Mouse (Mus musculus) forebrain, embryonic 13.5 days (tissue): Measurements from ENCODE around the gene Gstm3. TPM values are rescaled to one million over a fixed set of nuclear protein-coding genes. Genes with fewer than 3 reads are reported as not detected.
A peak's percentile ranks its signal among the peaks of the same experiment; 100 is the strongest.
"Not testable (repeated sequence)": the region's sequence is repeated elsewhere in the genome, so short reads cannot be mapped to it uniquely, and the experiment has no call there.

Experiments used
- ATAC-seq: fragments of 200-750 bp; cut with Nextera tagmentation; 2 replicates; pipeline ENCODE4 v1.8.0; 2017
- H3K27ac ChIP-seq: fragments of 300-500 bp; sonication (generic); 2 replicates; pipeline ENCODE4 v1.5.1; 2015; ENCODE audit warnings: inconsistent platforms, mild to moderate bottlenecking, moderate library complexity
- H3K27me3 ChIP-seq: fragments of 300-500 bp; sonication (generic); 2 replicates; pipeline ENCODE4 v1.6.1; 2015; ENCODE audit warnings: mild to moderate bottlenecking, inconsistent platforms
- H3K36me3 ChIP-seq: fragments of 300-500 bp; sonication (generic); 2 replicates; pipeline ENCODE4 v1.6.1; 2015; ENCODE audit warnings: mild to moderate bottlenecking, inconsistent platforms; ENCODE audit not compliant: poor library complexity, severe bottlenecking
- H3K4me1 ChIP-seq: fragments of 300-500 bp; sonication (generic); 2 replicates; pipeline ENCODE4 v1.6.1; 2015; ENCODE audit warnings: inconsistent platforms
- H3K4me2 ChIP-seq: fragments of 300-500 bp; sonication (generic); 2 replicates; pipeline ENCODE4 v1.6.1; 2015; ENCODE audit warnings: inconsistent platforms, mild to moderate bottlenecking, moderate library complexity
- H3K4me3 ChIP-seq: fragments of 300-500 bp; sonication (generic); 2 replicates; pipeline ENCODE4 v1.5.1; 2015; ENCODE audit warnings: mild to moderate bottlenecking, inconsistent platforms
- H3K9ac ChIP-seq: fragments of 300-500 bp; sonication (generic); 2 replicates; pipeline ENCODE4 v1.6.1; 2015; ENCODE audit warnings: mild to moderate bottlenecking, inconsistent platforms
- H3K9me3 ChIP-seq: fragments of 300-500 bp; sonication (generic); replicated peaks from 2 replicates; pipeline ENCODE4 v1.6.1; 2016; ENCODE audit warnings: inconsistent platforms
- WGBS: fragments of 180-500 bp; shearing (Covaris S2); methylation state at CpG from one replicate; pipeline ENCODE4 v1.1.7; 2015; 5-methylcytosine and 5-hydroxymethylcytosine counted together
- polyA plus RNA-seq: library from polyadenylated mRNA; unstranded; fragments of >200 nt; fragmentation: Nextera tagmentation; extraction: Ambion mirVana; gene quantifications from 2 replicates; pipeline ENCODE4 v1.2.1, GENCODE M21; 2015

The Gstm3 gene
- polyA plus RNA-seq, 1 experiment from 2014 or later, result 0.26 TPM

DNA sequence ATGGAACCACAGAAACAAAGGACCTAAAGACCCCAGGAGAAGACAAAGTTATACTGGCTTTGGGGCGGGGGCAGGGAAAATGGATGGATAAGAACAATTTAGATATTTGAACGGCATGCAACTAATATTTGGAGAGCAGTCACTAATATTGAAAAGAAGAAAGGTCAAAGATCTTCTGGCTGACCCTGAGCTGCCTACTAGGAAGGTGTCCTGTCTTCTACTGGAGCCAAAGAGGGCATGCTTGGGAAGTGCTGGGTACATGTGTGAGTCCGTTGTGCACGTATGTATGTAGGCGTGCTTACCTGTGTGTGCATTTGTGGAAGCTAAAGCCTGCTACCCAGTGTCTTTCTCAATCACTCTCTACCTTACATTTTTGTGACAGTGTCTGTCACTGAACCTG lies 2.5 kb downstream of the Gstm3 start:
- no peak overlapping the region for H3K4me3 ChIP-seq
- H3K4me1 ChIP-seq, result peaks cover 13% of the 10 kb centered on the region; the same call in 1 of the 2 replicates
- no peak overlapping the region for H3K27ac ChIP-seq
- H3K36me3 ChIP-seq, result no peaks in the 10 kb centered on the region
- no peak for ATAC-seq
- 95% methylated on average over 5 of the region's 5 CpGs for WGBS
- H3K4me2 ChIP-seq, result no peak overlapping the region
- H3K9ac ChIP-seq, result no peak overlapping the region
- H3K27me3 ChIP-seq, result no peaks in the 10 kb centered on the region
- H3K9me3 ChIP-seq, result no peaks in the 10 kb centered on the region

- H3K27ac ChIP-seq, result no peak overlapping the region
- WGBS, result 72% methylated on average over 1 of the region's 1 CpGs
- H3K4me2 ChIP-seq, result no peak overlapping the region
- no peak overlapping the region for H3K4me3 ChIP-seq
- H3K36me3 ChIP-seq, result no peaks in the 10 kb centered on the region
- H3K9ac ChIP-seq, result no peak overlapping the region
- H3K4me1 ChIP-seq, result peaks cover 13% of the 10 kb centered on the region; the same call in 1 of the 2 replicates
- no peak for ATAC-seq
- H3K9me3 ChIP-seq, result no peaks in the 10 kb centered on the region
- H3K27me3 ChIP-seq, result no peaks in the 10 kb centered on the region
Observed at GRCm38 (mm10) chr3:107965592-107965991, 3.5 kb downstream of the Gstm3 start.

- no peak for ATAC-seq
- H3K4me3 ChIP-seq, result no peak overlapping the region
- WGBS, result 62% methylated on average over 5 of the region's 5 CpGs
- no peak overlapping the region for H3K9ac ChIP-seq
- H3K4me1 ChIP-seq, result peaks cover 13% of the 10 kb centered on the region; the same call in 1 of the 2 replicates
- H3K4me2 ChIP-seq, result no peak overlapping the region
- H3K27ac ChIP-seq, result no peak overlapping the region
- H3K27me3 ChIP-seq, result no peaks in the 10 kb centered on the region
- H3K9me3 ChIP-seq, result no peaks in the 10 kb centered on the region
- no peaks in the 10 kb centered on the region for H3K36me3 ChIP-seq
Observed at GRCm38 (mm10) chr3:107964656-107965308, 4.3 kb downstream of the Gstm3 start.

GRCm38 (mm10) chr3:107964026-107964425 lies 5.1 kb downstream of the Gstm3 start:
- no peaks in the 10 kb centered on the region for H3K36me3 ChIP-seq
- H3K9ac ChIP-seq, result no peak overlapping the region
- 81% methylated on average over 4 of the region's 4 CpGs for WGBS
- H3K27ac ChIP-seq, result no peak overlapping the region
- H3K4me1 ChIP-seq, result peaks cover 13% of the 10 kb centered on the region; the same call in 1 of the 2 replicates
- no peak overlapping the region for H3K4me2 ChIP-seq
- no peaks in the 10 kb centered on the region for H3K27me3 ChIP-seq
- H3K9me3 ChIP-seq, result no peaks in the 10 kb centered on the region
- ATAC-seq, result no peak
- no peak overlapping the region for H3K4me3 ChIP-seq

- ATAC-seq, H3K4me1 ChIP-seq: not testable (repeated sequence)
- WGBS, result 90% methylated on average over 9 of the region's 9 CpGs
Observed at GRCm38 (mm10) chr3:107955260-107955659, 13.8 kb downstream of the Gstm3 start.

DNA sequence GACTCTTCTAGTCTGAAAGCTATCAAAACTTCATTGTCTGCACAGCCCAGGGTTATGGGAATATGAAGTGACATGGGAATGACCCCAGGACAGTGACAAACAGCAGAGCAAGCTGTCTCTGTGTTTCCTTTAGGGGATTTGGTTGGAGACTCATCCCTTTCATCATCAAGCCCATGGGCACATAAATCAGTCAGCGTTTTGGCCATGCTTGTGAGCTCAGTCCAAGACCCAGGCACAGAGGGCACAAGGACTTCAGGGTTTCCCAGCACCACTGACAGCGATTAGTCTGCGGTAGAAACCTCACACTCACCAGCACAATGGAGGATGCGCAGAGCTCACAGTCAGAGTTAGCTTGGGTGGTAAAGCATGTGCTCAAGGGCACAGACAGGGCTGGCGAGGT lies 15.2 kb downstream of the Gstm3 start:
- no peak overlapping the region for H3K27ac ChIP-seq
- H3K36me3 ChIP-seq, result no peaks in the 10 kb centered on the region
- WGBS, result 90% methylated on average over 5 of the region's 5 CpGs
- H3K4me2 ChIP-seq, result no peak overlapping the region
- ATAC-seq, result no peak; the same call in 1 of the 2 replicates
- H3K4me3 ChIP-seq, result no peak overlapping the region
- H3K4me1 ChIP-seq, result peaks cover 6% of the 10 kb centered on the region; the same call in 1 of the 2 replicates
- no peaks in the 10 kb centered on the region for H3K9me3 ChIP-seq
- no peak overlapping the region for H3K9ac ChIP-seq
- no peaks in the 10 kb centered on the region for H3K27me3 ChIP-seq

More at GRCm38 (mm10) chr3:107955260-107955659, 13.8 kb downstream of the Gstm3 start:
- not testable (repeated sequence) for H3K27ac ChIP-seq, H3K9me3 ChIP-seq, H3K4me3 ChIP-seq, H3K4me2 ChIP-seq, H3K36me3 ChIP-seq, H3K9ac ChIP-seq, H3K27me3 ChIP-seq

GRCm38 (mm10) chr3:107953328-107953755 lies 15.7 kb downstream of the Gstm3 start:
- H3K27ac ChIP-seq, result no peak overlapping the region
- H3K27me3 ChIP-seq, result no peaks in the 10 kb centered on the region
- H3K36me3 ChIP-seq, result no peaks in the 10 kb centered on the region
- H3K4me1 ChIP-seq, result peaks cover 6% of the 10 kb centered on the region; the same call in 1 of the 2 replicates
- ATAC-seq, result peak; percentile 83
- no peak overlapping the region for H3K9ac ChIP-seq
- H3K4me2 ChIP-seq, result no peak overlapping the region
- WGBS, result 17% methylated on average over 6 of the region's 6 CpGs
- no peak overlapping the region for H3K4me3 ChIP-seq
- no peaks in the 10 kb centered on the region for H3K9me3 ChIP-seq

GRCm38 (mm10) chr3:107950531-107950930 lies 18.6 kb downstream of the Gstm3 start:
- Histone ChIP-seq H3K36me3 (no peaks in the 10 kb centered on the region), H3K4me1 (peaks cover 6% of the 10 kb centered on the region; the same call in 1 of the 2 replicates), H3K9ac (no peak overlapping the region), H3K27ac (no peak overlapping the region), H3K9me3 (no peaks in the 10 kb centered on the region), H3K27me3 (no peaks in the 10 kb centered on the region), H3K4me2 (no peak overlapping the region), H3K4me3 (no peak overlapping the region)
- WGBS, result 84% methylated on average over 11 of the region's 11 CpGs
- no peak for ATAC-seq

- not testable (repeated sequence) for H3K36me3 ChIP-seq, ATAC-seq, H3K4me3 ChIP-seq, H3K9me3 ChIP-seq, H3K4me2 ChIP-seq, H3K27ac ChIP-seq, H3K4me1 ChIP-seq, H3K9ac ChIP-seq, H3K27me3 ChIP-seq
- 86% methylated on average over 1 of the region's 1 CpGs for WGBS
Observed at GRCm38 (mm10) chr3:107949461-107949860, 19.6 kb downstream of the Gstm3 start.

GRCm38 (mm10) chr3:107945729-107946128 lies 23.4 kb downstream of the Gstm3 start:
- H3K36me3 ChIP-seq, result no peaks in the 10 kb centered on the region
- 0 out of 2 replicates have a peak, but pooled peaks cover 3% of the 10 kb centered on the region for H3K4me1 ChIP-seq
- no peak overlapping the region for H3K27ac ChIP-seq
- H3K9me3 ChIP-seq, result no peaks in the 10 kb centered on the region
- no peak overlapping the region for H3K4me3 ChIP-seq
- no peak for ATAC-seq
- H3K27me3 ChIP-seq, result no peaks in the 10 kb centered on the region
- WGBS, result 53% methylated on average over 4 of the region's 4 CpGs
- H3K9ac ChIP-seq, result no peak overlapping the region
- no peak overlapping the region for H3K4me2 ChIP-seq

- H3K4me3 ChIP-seq, result peak within 1 kb of the TSS; percentile 28
- peak within 1 kb of the TSS; percentile 53 for H3K4me2 ChIP-seq
- 14% methylated on average over 20 of the region's 20 CpGs for whole genome bisulfite sequencing
- H3K36me3 ChIP-seq, result no peaks in the 10 kb centered on the region
- 0 out of 2 replicates have a peak, but pooled peaks cover 3% of the 10 kb centered on the region for H3K4me1 ChIP-seq
- peak within 1 kb of the TSS; percentile 41 for H3K9ac ChIP-seq
- H3K9me3 ChIP-seq, result no peaks in the 10 kb centered on the region
- H3K27ac ChIP-seq, result no peak within 1 kb of the TSS
- peak; percentile 87 for ATAC-seq
- no peaks in the 10 kb centered on the region for H3K27me3 ChIP-seq
Observed at GRCm38 (mm10) chr3:107943239-107943990, 25.7 kb downstream of the Gstm3 start, which contains the start of gene Gstm6. Gstm6 (minus strand) TSS chr3:107943749.

DNA sequence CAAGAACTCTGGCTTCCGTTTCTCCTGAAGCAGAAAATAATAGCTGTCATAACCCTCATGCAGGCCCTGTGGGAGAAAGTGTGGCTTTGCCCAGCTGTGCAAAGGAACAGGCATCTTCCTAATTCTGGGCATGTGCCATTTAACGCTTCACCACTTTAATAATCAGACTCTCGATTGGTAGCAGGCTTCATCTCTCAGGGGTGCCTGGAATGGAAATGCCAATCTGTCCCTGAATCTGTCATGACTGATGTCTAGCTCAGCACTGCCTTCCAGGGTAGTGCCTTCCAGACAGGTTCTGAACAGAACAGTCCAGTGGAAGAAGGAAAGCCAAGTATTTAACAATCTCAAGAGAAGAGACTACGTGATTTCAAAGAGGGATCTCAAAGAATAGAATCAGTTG lies 27.8 kb downstream of the Gstm3 start:
- Histone ChIP-seq H3K9me3 (no peaks in the 10 kb centered on the region), H3K4me2 (no peak overlapping the region), H3K9ac (no peak overlapping the region), H3K4me1 (0 out of 2 replicates have a peak, but pooled peaks cover 3% of the 10 kb centered on the region), H3K27ac (no peak overlapping the region), H3K4me3 (no peak overlapping the region), H3K27me3 (no peaks in the 10 kb centered on the region), H3K36me3 (no peaks in the 10 kb centered on the region)
- no peak for ATAC-seq
- 77% methylated on average over 4 of the region's 4 CpGs for WGBS
